Mouse (Mus musculus): ENCODE data around the gene Il1rl2. TPM values are rescaled to one million over a fixed set of nuclear protein-coding genes. Genes with fewer than 3 reads are reported as not detected.

The Il1rl2 gene
- polyA plus RNA-seq (2015; fragmentation: Nextera tagmentation; extraction: Ambion mirVana), result 0.68 and 1.1 TPM in 2 replicates

GRCm38 (mm10) chr1:40324457-40324856, at the start of gene Il1rl2:
Il1rl2 (plus strand) TSS chr1:40324610.
- peaks cover 12% of the 10 kb centered on the region for H3K4me1 ChIP-seq
- peak within 1 kb of the TSS; percentile 37 for H3K4me3 ChIP-seq
- H3K4me2 ChIP-seq, result peak within 1 kb of the TSS; percentile 87
- H3K36me3 ChIP-seq (replicated peaks), result no peaks in the 10 kb centered on the region
- no peak for ATAC-seq (replicated peaks)
- peaks cover 27% of the 10 kb centered on the region; the same call in 1 of the 2 replicates for H3K27me3 ChIP-seq (replicated peaks)
- WGBS, result 38% methylated on average over 6 of the region's 6 CpGs
- H3K27ac ChIP-seq, result no peak within 1 kb of the TSS
- no peaks in the 10 kb centered on the region for H3K9me3 ChIP-seq
- H3K9ac ChIP-seq, result peak within 1 kb of the TSS; percentile 23; the same call in 1 of the 2 replicates

DNA sequence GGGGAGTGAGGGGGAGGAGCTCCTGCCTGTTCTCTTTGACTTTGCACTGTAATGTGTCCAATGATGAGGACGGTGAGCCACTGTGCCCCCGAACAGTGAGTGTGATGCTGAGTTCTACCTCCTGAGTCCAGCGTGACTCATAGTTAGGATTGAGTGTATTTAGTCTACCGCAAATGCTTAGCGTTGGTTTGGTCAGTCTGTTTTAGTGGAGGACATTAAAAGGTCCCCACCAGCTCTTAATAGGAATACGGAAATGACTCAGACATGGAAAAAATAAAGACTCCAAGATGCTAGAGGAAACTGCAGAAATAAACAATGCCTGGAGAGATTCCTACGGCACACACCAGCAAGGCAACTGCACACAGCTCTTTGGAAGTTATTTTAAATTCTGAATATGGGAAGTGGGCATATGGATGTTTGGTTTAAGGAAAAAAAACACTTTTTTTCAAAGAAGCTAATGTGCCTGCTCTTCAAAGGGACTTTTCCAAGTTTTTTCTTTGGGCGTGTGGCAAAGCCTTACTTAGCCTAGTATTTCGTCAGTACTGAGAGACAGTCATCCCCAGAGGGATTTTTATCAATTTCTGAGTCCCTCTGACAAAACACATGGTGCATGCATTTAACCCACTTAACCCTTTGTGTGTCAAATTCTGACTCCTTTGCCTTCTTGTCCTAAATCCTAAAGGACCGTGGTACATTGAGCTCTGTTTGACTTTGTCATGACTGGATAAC, 49.0 kb upstream of the Il1rl2 start:
- H3K27ac ChIP-seq, result no peak overlapping the region
- no peaks in the 10 kb centered on the region for H3K36me3 ChIP-seq (replicated peaks)
- ATAC-seq (replicated peaks), result no peak
- no peak overlapping the region for H3K4me3 ChIP-seq
- no peaks in the 10 kb centered on the region for H3K9me3 ChIP-seq
- H3K4me2 ChIP-seq, result no peak overlapping the region
- 81% methylated on average over 10 of the region's 10 CpGs for WGBS
- H3K4me1 ChIP-seq, result no peaks in the 10 kb centered on the region
- H3K9ac ChIP-seq, result no peak overlapping the region
- H3K27me3 ChIP-seq (replicated peaks), result no peaks in the 10 kb centered on the region

GRCm38 (mm10) chr1:40277944-40278343, 46.5 kb upstream of the Il1rl2 start:
- Histone ChIP-seq H3K27ac (no peak overlapping the region), H3K4me3 (no peak overlapping the region), H3K9ac (no peak overlapping the region), H3K9me3 (no peaks in the 10 kb centered on the region), H3K27me3 (replicated peaks) (no peaks in the 10 kb centered on the region), H3K36me3 (replicated peaks) (no peaks in the 10 kb centered on the region), H3K4me1 (no peaks in the 10 kb centered on the region), H3K4me2 (no peak overlapping the region)
- WGBS, result 93% methylated on average over 4 of the region's 4 CpGs
- no peak for ATAC-seq (replicated peaks)

DNA sequence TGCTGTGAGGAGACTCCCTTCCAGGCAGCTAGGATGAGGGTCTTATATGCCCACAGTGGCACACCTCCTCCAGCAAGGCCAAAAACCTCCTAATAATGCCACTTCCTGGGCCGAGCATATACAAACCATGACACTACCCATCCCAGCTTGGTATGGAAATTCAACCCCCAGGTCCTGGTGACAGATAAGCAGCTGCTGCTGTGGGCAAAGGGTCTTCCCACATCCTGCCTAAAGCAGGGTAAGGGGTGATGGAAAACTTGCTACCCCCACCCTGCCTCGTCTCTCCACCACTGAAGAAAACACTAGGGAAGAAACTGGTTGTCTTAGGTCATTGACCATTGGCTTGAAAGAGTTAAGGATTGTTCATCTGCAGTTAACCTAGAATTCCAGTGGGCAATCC, 45.7 kb upstream of the Il1rl2 start:
- no peak overlapping the region for H3K27ac ChIP-seq
- H3K4me3 ChIP-seq, result no peak overlapping the region
- no peak overlapping the region for H3K4me2 ChIP-seq
- no peaks in the 10 kb centered on the region for H3K27me3 ChIP-seq (replicated peaks)
- no peaks in the 10 kb centered on the region for H3K4me1 ChIP-seq
- 95% methylated on average over 2 of the region's 2 CpGs for WGBS
- H3K36me3 ChIP-seq (replicated peaks), result no peaks in the 10 kb centered on the region
- no peak for ATAC-seq (replicated peaks)
- no peaks in the 10 kb centered on the region for H3K9me3 ChIP-seq
- H3K9ac ChIP-seq, result no peak overlapping the region

- no peaks in the 10 kb centered on the region for H3K9me3 ChIP-seq
- no peak for ATAC-seq (replicated peaks)
- no peak overlapping the region for H3K27ac ChIP-seq
- no peaks in the 10 kb centered on the region for H3K27me3 ChIP-seq (replicated peaks)
- H3K9ac ChIP-seq, result no peak overlapping the region
- H3K4me1 ChIP-seq, result no peaks in the 10 kb centered on the region
- no peak overlapping the region for H3K4me2 ChIP-seq
- H3K4me3 ChIP-seq, result no peak overlapping the region
- H3K36me3 ChIP-seq (replicated peaks), result no peaks in the 10 kb centered on the region
- WGBS, result 90% methylated on average over 11 of the region's 11 CpGs
Observed at GRCm38 (mm10) chr1:40279182-40279743, 45.1 kb upstream of the Il1rl2 start.

DNA sequence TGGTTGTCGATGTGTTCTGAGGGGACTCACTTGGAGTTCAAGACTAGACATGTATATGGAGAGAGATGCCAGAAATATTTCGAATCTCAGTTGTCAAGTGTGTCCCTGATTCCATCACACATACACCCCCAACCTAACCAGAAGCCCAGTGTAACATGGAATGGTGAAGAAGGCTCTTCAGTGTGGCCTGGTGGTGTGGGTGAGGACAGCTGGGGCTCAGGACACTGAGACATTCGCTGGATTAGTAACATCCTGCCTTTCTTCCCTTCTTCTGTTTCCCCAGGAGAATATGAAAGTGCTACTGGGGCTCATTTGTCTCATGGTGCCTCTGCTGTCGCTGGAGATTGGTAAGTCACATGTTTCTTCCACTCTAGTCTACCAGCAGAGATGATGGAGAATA, 42.5 kb upstream of the Il1rl2 start:
- no peak overlapping the region for H3K4me3 ChIP-seq
- no peak overlapping the region for H3K9ac ChIP-seq
- H3K27me3 ChIP-seq (replicated peaks), result no peaks in the 10 kb centered on the region
- H3K9me3 ChIP-seq, result no peaks in the 10 kb centered on the region
- no peaks in the 10 kb centered on the region for H3K4me1 ChIP-seq
- no peak overlapping the region for H3K27ac ChIP-seq
- H3K4me2 ChIP-seq, result no peak overlapping the region
- no peak for ATAC-seq (replicated peaks)
- WGBS, result 79% methylated on average over 4 of the region's 4 CpGs
- H3K36me3 ChIP-seq (replicated peaks), result no peaks in the 10 kb centered on the region

DNA sequence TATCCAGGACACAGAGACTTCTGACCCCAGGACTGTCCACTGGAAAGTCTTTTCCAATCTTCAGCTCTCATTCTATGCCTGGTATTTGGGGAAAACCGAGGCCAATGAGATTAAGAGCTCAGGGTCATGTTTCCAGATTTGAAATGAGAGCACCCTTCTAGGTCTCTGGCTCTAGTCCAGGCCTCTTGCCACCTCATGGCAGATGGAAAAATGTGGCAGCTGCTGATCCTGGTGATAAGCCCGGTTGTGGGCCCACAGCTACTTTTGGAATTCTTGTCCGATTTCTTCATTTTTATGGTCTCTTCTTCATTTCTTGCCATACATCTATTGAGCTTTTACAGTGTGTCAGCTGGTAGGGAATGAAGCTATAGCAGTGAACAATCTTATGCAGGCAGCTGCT, 42.0 kb upstream of the Il1rl2 start:
- no peak overlapping the region for H3K4me3 ChIP-seq
- no peaks in the 10 kb centered on the region for H3K9me3 ChIP-seq
- H3K4me2 ChIP-seq, result no peak overlapping the region
- WGBS, result 77% methylated on average over 3 of the region's 3 CpGs
- no peaks in the 10 kb centered on the region for H3K27me3 ChIP-seq (replicated peaks)
- no peak overlapping the region for H3K9ac ChIP-seq
- H3K4me1 ChIP-seq, result no peaks in the 10 kb centered on the region
- H3K36me3 ChIP-seq (replicated peaks), result no peaks in the 10 kb centered on the region
- no peak for ATAC-seq (replicated peaks)
- H3K27ac ChIP-seq, result no peak overlapping the region

- H3K9ac ChIP-seq, result no peak overlapping the region
- no peaks in the 10 kb centered on the region for H3K36me3 ChIP-seq (replicated peaks)
- H3K4me2 ChIP-seq, result no peak overlapping the region
- H3K4me3 ChIP-seq, result no peak overlapping the region
- no peaks in the 10 kb centered on the region for H3K9me3 ChIP-seq
- no peak for ATAC-seq (replicated peaks)
- H3K27ac ChIP-seq, result no peak overlapping the region
- H3K4me1 ChIP-seq, result no peaks in the 10 kb centered on the region
- no peaks in the 10 kb centered on the region for H3K27me3 ChIP-seq (replicated peaks)
- WGBS, result 83% methylated on average over 5 of the region's 5 CpGs
Observed at GRCm38 (mm10) chr1:40283995-40284394, 40.4 kb upstream of the Il1rl2 start.

- no peak overlapping the region for H3K4me2 ChIP-seq
- H3K9me3 ChIP-seq, result no peaks in the 10 kb centered on the region
- no peaks in the 10 kb centered on the region for H3K36me3 ChIP-seq (replicated peaks)
- no peaks in the 10 kb centered on the region for H3K27me3 ChIP-seq (replicated peaks)
- no peaks in the 10 kb centered on the region for H3K4me1 ChIP-seq
- 76% methylated on average over 12 of the region's 12 CpGs for WGBS
- H3K4me3 ChIP-seq, result no peak overlapping the region
- ATAC-seq (replicated peaks), result no peak
- no peak overlapping the region for H3K27ac ChIP-seq
- H3K9ac ChIP-seq, result no peak overlapping the region
Observed at GRCm38 (mm10) chr1:40290489-40291255, 33.7 kb upstream of the Il1rl2 start.

GRCm38 (mm10) chr1:40292231-40292630, 32.2 kb upstream of the Il1rl2 start:
- Histone ChIP-seq H3K9ac (no peak overlapping the region), H3K27me3 (replicated peaks) (no peaks in the 10 kb centered on the region), H3K9me3 (no peaks in the 10 kb centered on the region), H3K27ac (no peak overlapping the region), H3K4me1 (no peaks in the 10 kb centered on the region), H3K4me3 (no peak overlapping the region), H3K36me3 (replicated peaks) (no peaks in the 10 kb centered on the region), H3K4me2 (no peak overlapping the region)
- ATAC-seq (replicated peaks), result no peak
- WGBS, result 96% methylated on average over 2 of the region's 2 CpGs

- Histone ChIP-seq H3K4me1 (no peaks in the 10 kb centered on the region), H3K9ac (no peak overlapping the region), H3K9me3 (no peaks in the 10 kb centered on the region), H3K27me3 (replicated peaks) (no peaks in the 10 kb centered on the region), H3K4me3 (no peak overlapping the region), H3K27ac (no peak overlapping the region), H3K36me3 (replicated peaks) (no peaks in the 10 kb centered on the region), H3K4me2 (no peak overlapping the region)
- 94% methylated on average over 7 of the region's 7 CpGs for WGBS
- no peak for ATAC-seq (replicated peaks)
Observed at GRCm38 (mm10) chr1:40293891-40294290, 30.5 kb upstream of the Il1rl2 start.

- 91% methylated on average over 9 of the region's 9 CpGs for WGBS
- Histone ChIP-seq H3K4me2 (no peak overlapping the region), H3K36me3 (replicated peaks) (no peaks in the 10 kb centered on the region), H3K27me3 (replicated peaks) (no peaks in the 10 kb centered on the region), H3K27ac (no peak overlapping the region), H3K9me3 (no peaks in the 10 kb centered on the region), H3K9ac (no peak overlapping the region), H3K4me3 (no peak overlapping the region), H3K4me1 (no peaks in the 10 kb centered on the region)
- ATAC-seq (replicated peaks), result no peak
Observed at GRCm38 (mm10) chr1:40294824-40295223, 29.6 kb upstream of the Il1rl2 start.

All from midbrain, embryonic 15.5 days (tissue).